Mouse (Mus musculus) WW6 (cell line): ENCODE data around the gene Etnk1.
"Not testable (repeated sequence)": the region's sequence is repeated elsewhere in the genome, so short reads cannot be mapped to it uniquely, and the experiment has no call there.

ENCODE experiments used
- DNase-seq: peaks from one replicate; pipeline ENCODE4 v3.0.0-alpha.2; 2013; ENCODE audit warnings: low read depth, low spot score

The Etnk1 gene

DNA sequence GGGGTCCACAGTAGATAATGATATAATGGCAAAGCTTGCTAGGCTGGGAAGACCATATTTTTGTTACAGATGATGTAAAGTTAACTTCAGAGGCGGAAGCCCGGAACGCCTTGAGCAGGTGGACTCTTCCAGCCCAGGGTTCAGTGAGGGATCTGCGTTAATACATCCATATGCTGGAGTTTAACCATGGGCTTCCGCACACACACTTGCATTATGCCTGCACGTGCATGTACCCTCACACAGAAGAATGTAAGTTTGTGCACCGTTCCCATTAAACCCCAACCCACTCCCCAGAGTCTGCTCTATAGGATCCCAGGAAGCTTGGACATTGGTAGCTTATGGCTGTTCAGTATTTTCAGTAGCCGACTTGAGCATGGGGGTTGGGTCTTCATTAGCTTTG lies 4.0 kb downstream of the Etnk1 start:
- DNase-seq, result no peak

DNA sequence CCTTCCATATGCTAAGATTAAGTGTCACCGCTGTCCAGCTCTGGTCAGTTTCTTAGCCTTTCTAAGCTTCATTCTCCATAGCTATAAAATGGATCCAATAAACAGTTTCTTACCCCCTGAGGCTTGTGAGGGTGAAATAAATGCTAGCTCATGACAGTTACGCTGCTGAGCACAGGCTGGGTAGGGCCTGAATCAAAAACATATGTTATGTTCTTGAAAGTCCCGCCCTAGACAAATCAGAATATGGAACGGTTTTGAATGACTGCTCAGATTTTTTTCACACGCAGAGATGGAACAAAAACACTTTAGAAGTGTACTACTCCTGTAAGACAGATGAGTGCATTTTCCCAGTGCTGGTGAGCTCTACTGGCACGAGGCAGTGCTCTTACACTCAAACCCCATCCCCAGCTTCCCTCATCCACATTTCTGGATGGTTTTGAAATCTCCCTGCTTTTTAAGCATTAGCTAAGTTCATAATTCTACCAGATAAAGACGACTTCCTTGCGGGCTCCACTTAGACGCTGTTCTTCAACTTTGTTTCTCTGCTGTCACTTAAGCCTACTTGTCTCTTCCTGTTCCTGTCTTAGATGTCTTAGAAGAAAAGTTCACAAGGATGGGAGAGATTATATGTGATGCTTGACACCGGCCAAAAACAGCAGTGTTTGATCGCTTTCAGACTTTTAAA lies 4.9 kb downstream of the Etnk1 start:
- DNase-seq, result no peak

DNA sequence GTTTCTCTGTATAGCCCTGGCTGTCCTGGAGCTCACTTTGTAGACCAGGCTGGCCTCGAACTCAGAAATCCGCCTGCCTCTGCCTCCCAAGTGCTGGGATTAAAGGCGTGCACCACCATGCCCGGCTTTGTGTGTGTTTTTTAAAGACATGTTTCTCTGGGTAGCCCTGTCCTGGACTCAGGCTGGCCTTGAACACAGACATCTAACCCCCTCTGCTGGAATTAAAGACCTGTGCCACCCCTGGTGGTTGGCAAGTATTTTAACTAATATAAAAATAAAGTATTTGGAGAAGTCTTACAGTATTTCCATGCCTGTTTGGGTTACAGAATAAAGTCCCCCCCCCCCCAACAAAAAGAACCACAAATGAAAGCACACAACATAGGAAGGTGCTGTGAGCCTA lies 5.7 kb downstream of the Etnk1 start:
- DNase-seq, result not testable (repeated sequence)

DNA sequence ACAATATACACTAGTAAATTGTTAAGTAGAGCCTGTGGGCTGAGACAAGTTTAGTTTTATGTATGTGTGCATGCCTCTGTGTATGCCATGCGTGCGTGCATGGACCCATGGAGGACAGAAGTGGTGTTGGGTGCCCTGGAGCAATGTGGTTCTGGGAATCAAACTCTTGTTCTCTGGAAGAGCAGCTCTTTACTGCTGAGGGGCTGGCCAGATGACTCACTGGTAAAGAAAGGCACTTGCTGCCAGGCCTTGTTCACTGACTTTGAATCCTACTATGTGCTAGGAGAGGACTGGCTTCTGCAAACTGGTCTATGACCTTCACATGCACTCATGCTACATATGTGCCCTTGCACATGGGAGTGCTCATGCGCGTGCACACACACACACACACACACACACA lies 7.2 kb downstream of the Etnk1 start:
- DNase-seq, result no peak

DNA sequence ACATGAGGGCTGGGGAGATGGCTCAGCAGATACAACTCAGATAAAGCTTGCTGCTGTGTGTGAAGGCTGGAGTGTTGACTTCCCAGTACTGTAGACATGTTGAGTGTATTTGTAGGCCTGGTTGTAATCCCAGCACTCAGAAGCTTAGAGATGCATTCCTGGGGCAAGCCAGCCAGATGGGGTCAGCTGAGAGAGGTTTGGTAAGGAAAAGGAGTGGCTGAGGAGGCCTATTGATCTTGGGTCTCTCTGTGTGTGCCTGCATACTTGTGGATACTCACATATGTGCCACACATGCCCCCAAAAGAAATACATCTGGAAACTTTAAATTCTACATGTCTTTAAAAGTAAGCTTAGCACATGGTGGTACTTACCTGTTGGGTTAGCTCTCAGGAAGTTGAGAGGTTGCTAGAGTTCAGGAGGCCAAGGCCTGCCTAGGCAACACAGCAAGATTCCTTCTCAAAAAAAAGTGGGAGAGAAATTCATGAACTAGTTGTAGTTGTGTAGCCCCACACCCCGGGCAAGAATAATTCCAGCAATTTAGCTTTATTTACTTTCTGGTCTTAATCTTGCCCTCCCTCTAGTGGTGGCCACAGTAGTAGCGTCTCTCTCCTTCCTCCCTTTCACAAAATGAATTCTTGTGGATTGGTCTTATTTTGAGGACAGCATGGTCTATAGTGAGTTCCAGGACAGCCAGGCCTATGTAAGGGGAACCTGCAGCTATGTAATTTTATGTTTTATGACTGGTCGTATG lies 8.1 kb downstream of the Etnk1 start:
- DNase-seq, result no peak

DNA sequence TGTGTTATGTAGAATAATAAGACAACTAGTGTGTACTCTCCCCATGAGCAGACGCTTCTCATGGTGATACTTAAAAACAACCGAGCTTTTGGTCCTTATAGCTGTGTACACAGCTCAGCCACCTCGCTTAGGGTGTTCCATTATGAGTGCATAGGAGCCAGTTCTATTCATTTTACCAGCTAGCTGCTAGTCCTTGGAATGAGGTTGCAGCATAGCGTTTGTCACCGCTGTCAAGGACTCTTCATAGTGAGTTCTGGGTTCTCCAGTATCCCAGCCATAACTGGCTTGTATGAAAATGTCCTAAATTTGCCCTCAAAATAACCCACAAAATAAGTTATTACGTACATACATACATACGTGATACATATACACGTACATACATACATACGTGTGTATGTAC lies 9.1 kb downstream of the Etnk1 start:
- DNase-seq, result no peak

DNA sequence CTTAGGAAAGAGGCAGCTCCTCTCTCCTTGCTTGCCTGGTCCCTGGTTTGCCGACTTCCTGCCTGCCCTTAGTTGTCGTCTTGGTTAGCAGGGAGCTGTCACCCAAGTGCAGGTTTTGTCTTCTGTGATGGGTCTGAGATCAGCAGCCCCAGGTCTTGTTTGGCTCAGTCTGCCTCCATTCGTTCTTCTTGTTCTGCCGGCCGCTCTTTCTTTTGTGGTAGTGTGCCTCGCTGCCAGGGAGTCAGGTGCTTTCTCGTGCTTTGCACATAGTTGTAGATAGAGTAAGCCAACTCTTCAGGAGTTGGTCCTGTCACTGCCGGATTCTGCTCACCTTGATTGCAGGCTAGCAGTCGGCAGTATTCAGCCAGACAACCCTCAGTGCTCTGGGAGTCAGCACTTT lies 9.6 kb downstream of the Etnk1 start:
- DNase-seq, result no peak

DNA sequence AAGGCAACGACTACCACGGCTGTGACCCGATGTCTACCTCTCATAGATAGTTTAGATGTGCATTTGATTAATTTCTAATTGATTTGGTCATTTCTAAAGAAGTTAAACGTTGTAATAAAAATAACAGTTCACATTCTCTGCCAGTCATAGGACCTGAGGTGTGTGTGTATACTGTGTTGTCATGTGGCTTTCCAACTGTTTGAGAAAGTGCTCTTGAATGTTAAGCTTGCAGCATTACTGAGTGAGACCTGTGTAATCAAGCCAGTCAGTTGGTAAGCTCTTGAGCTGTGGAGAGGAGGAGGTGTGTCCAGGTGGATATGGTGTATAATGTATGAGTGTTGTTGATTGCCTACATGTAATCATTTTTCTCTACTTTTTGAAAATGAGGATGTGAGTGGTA lies 12.2 kb downstream of the Etnk1 start:
- DNase-seq, result no peak

DNA sequence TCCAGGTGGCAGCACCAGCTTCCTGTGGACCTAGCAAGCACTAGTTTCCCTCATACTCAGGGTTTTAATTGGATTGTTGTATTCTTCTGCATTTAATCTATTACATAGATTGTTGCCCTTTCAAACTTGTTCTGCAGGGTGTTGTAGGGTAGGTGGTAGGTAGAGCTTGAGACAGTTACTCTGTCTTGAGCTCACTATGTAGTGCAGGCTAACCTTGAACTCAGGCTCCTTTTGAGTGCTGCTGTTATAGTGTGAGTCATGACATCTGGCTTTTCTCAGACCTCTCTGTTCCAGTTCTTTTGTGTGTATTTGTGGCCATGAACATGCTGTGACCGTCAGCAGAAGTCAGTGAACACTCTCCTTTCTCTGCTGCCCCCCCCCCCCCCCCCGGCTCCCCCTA lies 12.7 kb downstream of the Etnk1 start:
- DNase-seq, result no peak

DNA sequence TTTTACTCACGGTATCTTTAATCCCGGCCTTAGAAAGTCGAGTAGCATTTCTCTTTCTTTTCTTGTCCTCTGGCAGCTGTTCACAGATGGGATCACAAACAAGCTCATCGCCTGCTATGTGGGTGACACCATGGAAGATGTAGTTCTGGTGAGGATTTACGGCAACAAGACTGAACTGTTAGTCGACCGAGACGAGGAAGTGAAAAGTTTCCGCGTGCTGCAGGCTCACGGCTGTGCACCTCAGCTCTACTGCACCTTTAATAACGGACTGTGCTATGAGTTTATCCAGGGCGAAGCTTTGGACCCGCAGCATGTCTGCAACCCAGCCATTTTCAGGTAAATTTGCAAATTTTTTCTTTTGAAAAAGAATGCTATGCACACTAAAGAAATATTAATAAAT lies 13.5 kb downstream of the Etnk1 start:
- no peak for DNase-seq

DNA sequence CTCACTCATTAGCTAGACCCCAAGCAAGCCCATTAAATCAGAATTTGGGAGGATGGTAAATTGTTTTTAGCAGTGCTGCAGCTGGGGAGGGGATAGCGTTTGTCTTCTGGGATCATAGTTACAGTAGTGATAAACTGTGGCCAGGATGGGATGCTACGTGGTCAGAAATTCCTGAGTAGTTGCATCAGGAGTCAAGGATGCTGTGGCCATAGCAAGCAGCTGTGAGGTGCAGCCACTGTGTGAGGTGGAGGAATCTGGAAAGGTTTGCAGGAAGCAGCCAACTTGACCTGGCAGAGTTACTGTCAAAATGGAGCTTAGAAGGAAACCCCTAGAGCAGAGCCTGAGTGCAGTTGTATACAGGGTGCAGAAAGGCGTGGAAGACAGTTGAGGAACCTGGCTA lies 17.1 kb downstream of the Etnk1 start:
- no peak for DNase-seq

DNA sequence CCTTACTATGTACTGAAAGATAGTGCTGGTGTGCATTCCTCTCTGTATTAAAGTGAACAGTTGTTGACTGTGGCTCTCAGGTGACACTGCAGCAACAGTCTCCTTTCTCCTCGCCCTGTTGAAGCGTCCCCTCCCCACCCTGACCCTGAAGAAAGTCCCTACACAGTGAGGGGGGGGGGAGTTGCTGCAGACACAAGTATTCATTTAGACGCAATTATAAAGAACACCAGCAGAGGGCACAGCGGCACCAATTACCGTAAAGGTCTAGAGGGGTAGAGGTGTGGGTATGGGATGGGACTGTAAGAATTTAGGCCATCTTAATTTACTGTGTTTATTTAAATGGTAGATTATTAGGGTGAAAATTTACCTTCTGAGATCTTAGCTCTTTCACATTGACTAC lies 17.7 kb downstream of the Etnk1 start:
- DNase-seq, result no peak

DNA sequence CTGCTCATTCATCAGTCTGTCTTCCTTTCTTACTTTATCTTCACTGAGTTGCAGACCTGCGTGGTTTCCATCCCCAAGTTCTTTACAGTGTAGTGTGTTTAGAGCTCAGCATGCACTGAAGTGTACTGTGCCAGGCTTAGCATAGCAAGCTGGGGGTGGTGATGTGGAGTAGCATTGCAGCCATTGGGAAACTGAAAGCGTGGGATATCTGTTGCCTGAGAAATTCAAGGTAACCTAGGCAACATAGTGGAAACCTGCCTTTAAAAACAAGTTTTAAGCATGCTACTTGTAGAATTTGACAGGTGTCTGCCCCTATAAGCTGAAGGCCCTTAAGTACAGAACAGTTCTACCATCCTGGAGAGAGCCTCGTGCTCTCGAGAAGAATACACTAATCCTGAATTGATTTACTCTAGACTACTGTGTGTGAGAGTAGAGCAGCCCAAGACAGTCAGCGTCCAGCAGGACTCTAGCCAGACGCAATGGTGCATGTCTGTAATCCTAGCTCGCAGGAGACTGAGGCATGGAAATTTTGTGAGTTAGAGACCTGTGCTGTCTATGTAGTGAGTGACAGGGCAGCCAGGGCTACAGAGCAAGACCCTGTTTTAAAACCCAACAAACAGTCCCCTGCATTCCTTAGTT lies 23.9 kb downstream of the Etnk1 start:
- no peak for DNase-seq

DNA sequence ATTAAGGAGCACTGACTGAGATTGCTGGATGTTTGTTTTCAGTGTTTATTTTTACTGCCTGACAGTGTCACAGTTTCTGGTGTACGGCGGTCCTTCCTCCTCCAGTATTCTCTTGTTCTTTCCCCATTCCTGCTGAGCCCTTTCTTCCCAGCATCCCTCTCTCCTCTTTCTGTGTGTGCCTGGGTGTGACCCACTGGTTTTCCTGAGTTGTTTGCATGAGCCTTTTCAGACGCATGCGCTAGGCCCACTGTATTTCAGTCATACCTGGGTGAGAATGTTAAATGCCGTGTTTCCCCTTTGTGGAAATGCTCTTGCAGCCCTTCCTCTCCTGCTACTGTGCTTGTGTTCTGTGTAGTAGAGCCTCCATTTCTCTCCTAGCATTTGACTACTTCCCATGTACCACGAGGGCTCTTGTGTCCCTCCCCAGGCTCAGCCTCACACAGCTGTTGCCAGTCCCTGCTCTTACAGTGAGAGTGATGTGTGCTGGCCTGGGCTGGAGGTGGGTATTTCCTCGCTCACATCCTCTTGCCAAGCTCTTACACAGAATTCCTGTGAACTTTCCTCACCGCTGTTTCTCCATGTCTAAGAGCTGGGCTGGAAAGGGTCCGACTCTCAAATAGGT lies 24.6 kb downstream of the Etnk1 start:
- DNase-seq, result no peak

DNA sequence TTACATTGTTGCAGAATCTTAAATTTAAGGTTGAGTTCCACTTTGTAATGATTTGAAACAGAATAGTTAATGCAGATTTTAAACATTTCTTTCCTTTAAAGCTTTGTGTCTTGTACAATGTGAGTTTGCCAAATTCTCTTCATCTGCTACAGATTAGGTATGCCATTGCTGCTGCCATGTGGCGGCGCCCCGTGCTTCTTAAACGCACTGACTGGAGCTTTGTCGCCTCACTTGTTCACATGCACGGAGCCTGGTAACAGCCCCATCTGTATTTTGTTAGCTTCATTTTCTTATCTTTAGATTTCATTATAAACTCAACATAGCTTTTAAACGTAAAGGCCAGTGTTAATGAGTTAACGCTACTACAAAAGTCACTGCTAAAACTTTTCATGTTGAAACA lies 25.7 kb downstream of the Etnk1 start:
- DNase-seq, result no peak

DNA sequence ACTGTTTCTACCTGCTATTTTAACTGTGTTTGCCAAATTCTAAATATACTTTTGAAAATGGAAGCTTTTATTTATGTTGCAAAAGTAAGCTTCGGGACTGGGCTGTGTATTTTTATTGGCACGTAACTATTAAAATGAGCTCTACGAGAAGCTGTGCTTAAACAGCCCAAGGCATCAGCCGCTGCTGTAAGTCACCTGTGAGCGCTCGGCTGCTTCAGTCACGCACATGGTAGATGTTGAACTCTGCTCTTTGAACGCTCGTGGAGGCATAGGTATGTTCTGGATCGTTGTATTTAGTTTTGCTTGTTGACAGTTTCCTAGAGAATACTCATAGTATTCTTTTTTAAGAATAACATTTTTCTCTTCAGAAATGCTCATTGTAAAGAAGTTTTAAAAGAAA lies 26.1 kb downstream of the Etnk1 start:
- DNase-seq, result no peak

DNA sequence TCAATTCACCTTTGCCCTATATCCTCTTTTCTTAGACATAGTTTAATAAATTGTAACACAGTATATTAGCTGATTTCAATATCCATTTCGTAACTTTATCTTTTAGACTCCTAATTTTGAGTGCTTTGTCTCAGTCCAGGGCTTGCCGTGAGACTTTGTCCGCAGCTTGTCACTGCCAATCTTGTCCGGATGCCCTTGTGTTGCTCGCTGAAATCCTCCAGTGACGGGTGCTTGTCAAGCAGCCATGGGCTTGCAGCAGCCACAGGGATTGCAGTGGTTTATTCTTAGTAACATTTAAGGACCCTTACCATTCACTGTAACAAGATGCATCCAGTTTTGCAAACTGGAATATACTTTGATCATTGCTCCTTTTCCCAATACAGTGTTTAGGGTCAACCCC lies 26.6 kb downstream of the Etnk1 start:
- no peak for DNase-seq

DNA sequence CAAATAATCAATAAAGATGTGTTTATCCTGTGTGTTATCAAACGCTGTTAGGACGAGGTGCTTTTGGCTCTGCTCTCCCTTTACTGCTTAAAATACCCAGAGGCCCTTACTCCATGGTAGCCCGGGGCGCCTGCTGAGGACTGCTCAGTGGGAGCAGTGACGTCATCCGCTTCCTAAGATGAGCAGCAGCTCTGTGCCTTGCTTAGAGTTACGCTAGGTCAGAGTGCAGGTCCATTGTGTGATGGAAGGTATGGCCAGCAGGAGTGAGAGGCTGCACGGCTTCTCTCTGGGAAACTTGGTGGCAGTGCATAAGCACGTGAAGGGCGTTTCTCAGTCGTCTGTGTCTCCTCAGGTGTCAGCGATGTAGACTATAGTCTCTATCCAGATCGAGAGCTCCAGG lies 30.0 kb downstream of the Etnk1 start:
- DNase-seq, result no peak

DNA sequence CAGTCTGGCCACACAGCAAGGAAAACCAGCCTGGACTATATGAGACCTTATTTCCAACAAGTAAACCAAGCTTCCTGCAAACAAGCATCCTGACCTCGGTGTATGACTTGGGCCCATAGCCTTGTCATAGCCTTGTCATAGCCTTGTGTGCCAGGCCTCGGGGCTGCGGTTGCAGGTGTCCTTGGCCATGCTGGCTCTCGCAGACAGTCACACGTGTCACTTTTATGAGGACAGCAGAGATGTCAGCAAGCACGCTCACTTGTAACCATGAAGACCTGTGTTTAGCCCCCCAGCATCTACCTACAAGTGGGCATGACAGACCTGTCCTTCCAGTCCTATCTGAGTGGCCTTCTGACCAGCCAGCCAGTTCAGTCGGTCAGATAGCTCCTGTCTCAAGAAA lies 31.4 kb downstream of the Etnk1 start:
- no peak for DNase-seq

DNA sequence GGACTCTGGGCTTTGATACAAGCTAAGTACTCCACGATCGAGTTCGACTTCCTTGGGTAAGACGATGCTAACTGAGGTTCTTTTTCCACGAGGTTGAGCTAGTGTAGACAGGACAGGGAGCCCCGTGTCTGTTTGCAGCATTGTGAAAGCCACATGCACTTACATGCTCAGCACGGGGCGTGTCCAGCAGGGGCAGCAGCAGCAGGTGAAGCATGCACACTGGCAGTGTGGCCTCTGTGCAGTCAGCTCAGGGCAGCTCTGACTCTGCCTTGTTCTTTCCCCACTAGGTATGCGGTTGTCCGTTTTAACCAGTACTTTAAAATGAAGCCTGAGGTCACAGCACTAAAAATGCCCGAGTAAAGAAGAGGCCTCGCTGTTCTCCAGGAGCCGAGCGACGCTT lies 36.1 kb downstream of the Etnk1 start:
- DNase-seq, result no peak

DNA sequence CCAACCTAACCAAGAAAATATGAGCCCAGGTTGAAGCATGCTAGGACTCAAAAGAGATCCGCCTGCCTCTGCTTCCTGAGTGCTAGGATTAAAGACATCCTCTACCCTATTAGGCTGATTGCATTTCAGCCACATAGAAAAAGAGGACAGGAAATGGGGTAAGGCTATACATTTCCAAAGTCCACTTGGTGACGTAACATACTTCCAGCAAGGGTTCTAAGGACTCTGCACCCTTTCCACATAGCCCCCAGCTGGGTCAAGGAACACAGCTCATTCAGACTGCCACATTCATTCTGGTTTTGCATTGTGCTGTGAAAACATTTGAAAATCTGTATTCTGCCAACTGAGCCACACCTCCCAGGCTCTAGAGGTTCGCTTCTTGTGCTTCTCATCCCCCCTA lies 41.9 kb downstream of the Etnk1 start:
- no peak for DNase-seq

DNA sequence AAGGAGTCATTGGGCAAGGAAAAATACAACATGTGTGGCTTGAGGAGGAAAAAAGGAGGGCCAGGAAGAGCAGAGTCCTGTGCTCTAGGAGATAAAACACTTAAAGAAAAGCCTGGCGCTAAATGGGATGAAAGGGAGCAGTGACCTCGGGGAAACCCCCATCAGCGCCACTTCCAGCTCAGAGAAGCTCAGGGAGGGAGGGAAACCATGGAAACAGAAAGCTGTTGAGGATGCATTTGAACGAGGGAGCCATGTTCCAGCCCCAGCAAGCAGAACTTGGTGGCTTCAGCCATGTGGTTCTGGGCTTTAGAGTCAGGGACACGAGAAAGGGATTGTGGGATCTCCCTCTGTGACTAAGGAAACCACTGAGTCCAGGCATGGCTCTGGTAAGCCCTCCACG lies 45.7 kb downstream of the Etnk1 start:
- no peak for DNase-seq

DNA sequence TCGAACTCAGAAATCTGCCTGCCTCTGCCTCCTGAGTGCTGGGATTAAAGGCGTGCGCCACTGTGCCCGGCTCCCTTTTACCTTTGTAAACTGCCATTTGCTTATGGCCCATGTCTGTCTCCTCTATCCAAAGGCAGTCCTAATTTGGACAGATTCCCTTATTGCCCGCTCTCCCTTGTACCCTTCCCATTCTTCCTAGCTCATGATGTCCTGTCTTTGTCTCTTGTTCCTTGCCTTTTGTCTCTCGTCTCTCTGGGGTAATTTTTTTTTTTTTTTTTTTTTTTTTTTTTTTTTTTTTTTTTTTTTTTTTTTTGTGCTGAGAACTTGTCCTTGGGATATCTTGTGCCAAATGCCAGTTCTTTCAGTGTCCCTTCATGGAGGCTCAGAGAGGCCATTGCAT lies 46.4 kb downstream of the Etnk1 start:
- no peak for DNase-seq
